Mouse (Mus musculus) embryo, embryonic 10.5 days (tissue): ENCODE measurements at regions not wholly inside any gene's neighbourhood (a gene's known extent, or its start where the extent isn't known, plus 50 kb on each side); places are given as distances from the start of the nearest gene placed in this dataset.
"Not testable (repeated sequence)": the region's sequence is repeated elsewhere in the genome, so short reads cannot be mapped to it uniquely, and the experiment has no call there.

Experiments used
- DNase-seq: peaks from one replicate; pipeline ENCODE4 v3.0.0-alpha.2; 2015; ENCODE audit warnings: low spot score

- no peak for DNase-seq
These were observed 162.5 kb upstream of the Zranb2 start for GRCm38 (mm10) chr3:157371509-157371908.

GRCm38 (mm10) chr3:157373333-157373732 is 160.6 kb upstream of the Zranb2 start:
- no peak for DNase-seq

DNA sequence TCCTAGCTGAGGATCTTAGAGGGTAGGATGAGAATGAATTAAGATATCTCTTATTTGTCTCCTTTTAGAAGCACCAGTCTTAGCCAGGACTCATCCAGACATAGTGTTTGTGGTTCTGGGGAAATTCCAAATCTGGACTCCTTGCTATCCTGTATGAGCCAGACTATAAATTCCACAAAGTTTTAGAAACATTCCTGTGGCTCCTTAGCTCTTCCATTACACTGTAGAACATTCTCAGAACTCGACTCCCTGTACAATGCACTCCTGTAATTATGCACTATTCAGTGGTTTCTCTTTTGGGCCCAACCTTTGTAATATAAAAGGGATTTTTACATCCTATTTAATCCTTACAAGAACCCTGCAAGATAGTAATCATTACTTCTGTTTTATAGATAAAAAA is 159.8 kb upstream of the Zranb2 start:
- DNase-seq, result no peak

DNA sequence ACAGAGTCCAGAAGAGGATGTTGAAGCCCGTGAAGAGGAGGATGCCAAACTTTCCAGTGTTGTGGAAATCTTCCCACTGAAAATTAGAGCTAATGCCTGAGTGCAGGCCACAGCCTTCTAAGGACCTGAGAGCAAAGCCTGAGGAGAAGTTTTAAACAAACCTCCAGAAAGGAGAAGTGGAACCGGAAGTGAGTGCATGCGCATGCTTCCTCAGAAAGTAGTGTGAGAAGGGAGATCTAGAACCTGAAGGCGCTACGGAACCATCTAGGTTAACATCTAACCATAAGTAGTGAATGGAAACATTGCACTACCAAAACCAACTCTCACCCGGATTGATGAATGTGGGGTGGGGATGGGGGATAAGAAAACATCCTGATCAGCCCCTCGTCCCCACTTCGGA is 156.4 kb upstream of the Zranb2 start:
- DNase-seq, result no peak

DNA sequence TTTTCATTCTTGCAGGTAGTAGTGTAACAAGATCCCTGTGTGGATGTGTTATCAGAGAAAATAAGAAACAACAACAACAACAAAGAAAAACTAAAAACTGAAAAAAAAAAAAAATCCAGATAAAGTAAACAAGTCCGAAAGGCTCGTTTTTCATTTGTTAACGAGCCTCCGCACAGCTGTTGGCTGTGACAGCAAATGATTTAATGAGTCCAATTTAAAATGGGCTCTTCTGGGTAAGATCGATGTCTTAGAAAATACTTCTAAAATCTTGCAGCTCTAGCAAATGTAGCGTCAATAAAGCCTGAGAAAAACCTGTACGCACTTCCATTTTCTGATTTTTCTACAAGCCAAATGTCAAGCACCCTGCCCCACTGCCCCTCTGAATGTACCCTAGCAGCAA is 155.8 kb upstream of the Zranb2 start:
- no peak for DNase-seq

- no peak for DNase-seq
These were observed 142.1 kb upstream of the Zranb2 start for GRCm38 (mm10) chr3:157391835-157392234.

DNA sequence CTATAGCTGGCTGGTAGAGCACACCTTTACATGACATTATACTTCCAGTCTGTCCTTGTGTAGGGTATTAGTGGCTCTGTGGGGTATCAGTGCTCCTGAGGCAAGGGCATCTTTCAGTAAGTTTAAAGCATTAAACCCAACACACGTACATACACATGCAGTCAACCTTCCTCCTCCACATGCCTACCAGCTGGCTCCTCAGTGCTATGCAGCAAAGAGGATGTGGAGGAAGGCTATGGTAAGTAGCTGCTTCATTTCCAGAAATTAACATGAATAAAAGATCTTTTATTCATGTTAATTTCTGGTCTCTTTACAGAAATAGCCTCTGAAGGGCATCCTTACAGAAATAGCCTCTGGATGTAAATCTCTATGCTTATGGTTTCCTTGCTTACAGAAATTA is 140.1 kb upstream of the Zranb2 start:
- no peak for DNase-seq

- DNase-seq, result no peak
These were observed 134.1 kb upstream of the Zranb2 start for GRCm38 (mm10) chr3:157399909-157400308.

GRCm38 (mm10) chr3:157404054-157404453 is 129.9 kb upstream of the Zranb2 start:
- no peak for DNase-seq

- not testable (repeated sequence) for DNase-seq
These were observed 110.5 kb upstream of the Zranb2 start for GRCm38 (mm10) chr3:157423447-157423846.

DNA sequence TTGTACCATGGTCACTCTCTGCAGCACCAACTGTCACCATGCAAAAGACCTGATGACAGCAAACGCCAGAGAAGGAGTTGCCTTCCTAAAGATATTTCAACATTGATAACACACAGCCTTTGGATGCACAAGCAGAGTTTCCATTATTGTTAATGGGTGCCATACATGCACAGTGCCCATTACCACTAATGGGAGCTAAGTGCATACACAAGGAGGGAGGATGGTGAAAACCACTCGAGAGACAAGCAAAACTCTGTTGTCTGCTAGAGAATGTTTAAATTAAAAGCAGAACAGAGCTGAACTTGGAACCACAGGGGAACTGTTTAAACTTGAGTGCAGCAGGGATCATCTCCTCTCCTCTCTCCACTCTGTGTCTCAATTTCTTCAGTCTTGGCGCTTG is 107.2 kb upstream of the Zranb2 start:
- DNase-seq, result no peak

GRCm38 (mm10) chr3:157449794-157450193 is 84.2 kb upstream of the Zranb2 start:
- peak; percentile 50 for DNase-seq

- no peak for DNase-seq
These were observed 62.4 kb upstream of the Zranb2 start for GRCm38 (mm10) chr3:157471600-157471999.

GRCm38 (mm10) chr3:157472674-157473073 is 61.3 kb upstream of the Zranb2 start:
- DNase-seq, result no peak

DNA sequence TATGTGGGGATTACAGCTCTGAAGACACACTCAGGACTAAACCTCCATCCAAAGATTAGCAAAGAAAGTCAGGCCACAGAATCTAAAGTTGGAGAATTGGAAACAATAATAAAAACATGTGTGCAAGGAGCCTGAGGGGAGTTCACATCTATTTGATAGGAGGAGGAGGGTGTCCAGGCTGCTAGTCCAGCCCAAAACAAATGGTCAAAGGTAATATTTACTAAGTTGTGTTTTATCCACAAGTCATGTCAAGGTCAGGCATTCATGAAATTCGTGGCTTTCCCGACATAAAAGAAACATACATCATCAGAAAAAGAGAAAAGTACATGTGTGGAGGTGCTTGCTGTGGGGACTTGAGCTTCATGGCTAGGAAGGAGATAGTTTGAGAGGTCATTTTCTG is 56.2 kb upstream of the Zranb2 start:
- DNase-seq, result no peak
